Mouse (Mus musculus): ENCODE measurements around the gene Meaf6. TPM values are rescaled to one million over a fixed set of nuclear protein-coding genes. Genes with fewer than 3 reads are reported as not detected.
A peak's percentile ranks its signal among the peaks of the same experiment; 100 is the strongest.

The Meaf6 gene
- polyA plus RNA-seq (2016; fragmentation: Nextera tagmentation; extraction: Ambion mirVana) = 118 and 130 TPM in 2 replicates

DNA sequence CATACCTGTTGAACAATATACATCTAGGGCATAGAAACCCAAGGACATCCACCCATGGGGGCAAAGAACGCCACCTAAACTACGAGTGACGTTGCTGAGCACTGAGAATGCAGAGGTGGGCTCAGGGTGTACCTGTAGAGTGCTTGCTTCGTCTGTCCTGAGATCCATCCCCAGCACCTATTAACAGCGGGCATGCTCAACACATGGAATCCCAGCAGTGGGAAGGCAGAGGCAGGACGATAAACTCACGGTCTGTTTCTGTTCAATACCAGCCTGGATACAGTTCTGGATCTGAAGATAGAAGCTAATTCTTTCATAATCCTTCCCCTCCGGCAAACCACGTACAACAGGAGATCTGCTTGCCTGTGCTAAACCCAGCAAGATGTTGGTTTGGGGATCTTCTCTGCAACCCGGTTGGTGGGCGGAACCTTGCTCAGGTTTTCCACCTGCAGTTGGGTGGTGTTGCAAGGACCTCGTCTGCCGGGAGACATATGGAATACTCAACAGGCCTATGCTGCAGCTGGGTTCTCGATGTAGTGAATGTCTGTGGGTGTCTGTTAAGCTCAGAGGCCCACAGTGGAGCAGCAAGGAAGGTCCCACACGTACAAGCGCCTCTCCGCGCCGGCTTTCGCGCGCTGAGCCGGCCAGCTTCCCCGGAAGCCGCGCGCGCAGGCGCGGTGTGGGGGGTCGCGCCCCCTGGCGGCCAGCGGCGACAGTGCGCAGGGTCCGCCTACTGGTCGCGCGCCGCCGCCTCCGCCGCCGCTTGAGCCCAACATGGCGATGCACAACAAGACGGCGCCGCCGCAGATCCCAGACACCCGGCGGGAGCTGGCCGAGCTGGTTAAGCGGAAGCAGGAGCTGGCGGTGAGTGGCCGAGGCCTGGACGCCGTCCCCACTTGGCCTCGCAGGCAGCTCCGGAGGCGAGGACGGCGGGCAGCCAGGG lies at the start of gene Meaf6:
Gene Meaf6 (plus strand): TSS at position 732 of the 943 bp plus-strand sequence.
- H3K4me3 ChIP-seq = peak within 1 kb of the TSS; percentile 72
- WGBS = 1% methylated on average over 61 of the region's 63 CpGs
- H3K4me1 ChIP-seq = peaks cover 21% of the 10 kb centered on the region
- no peaks in the 10 kb centered on the region for H3K27me3 ChIP-seq
- no peaks in the 10 kb centered on the region for H3K9me3 ChIP-seq (replicated peaks)
- ATAC-seq (ENCODE audit: low FRiP score) = peak; percentile 89
- peak within 1 kb of the TSS; percentile 83 for H3K4me2 ChIP-seq (replicated peaks)
- H3K36me3 ChIP-seq = peaks cover 28% of the 10 kb centered on the region
- H3K27ac ChIP-seq = peak within 1 kb of the TSS; percentile 98
- peak within 1 kb of the TSS; percentile 88 for H3K9ac ChIP-seq

- no peak for ATAC-seq (ENCODE audit: low FRiP score)
- Histone ChIP-seq H3K4me2 (replicated peaks) (no peak overlapping the region), H3K36me3 (peaks cover 90% of the 10 kb centered on the region), H3K27me3 (no peaks in the 10 kb centered on the region), H3K4me3 (no peak overlapping the region), H3K9ac (no peak overlapping the region), H3K4me1 (no peaks in the 10 kb centered on the region), H3K9me3 (replicated peaks) (no peaks in the 10 kb centered on the region), H3K27ac (no peak overlapping the region)
- WGBS = 90% methylated on average over 7 of the region's 7 CpGs
Measured at GRCm38 (mm10) chr4:125044454-125044853, 40.5 kb upstream of the Meaf6 start.

DNA sequence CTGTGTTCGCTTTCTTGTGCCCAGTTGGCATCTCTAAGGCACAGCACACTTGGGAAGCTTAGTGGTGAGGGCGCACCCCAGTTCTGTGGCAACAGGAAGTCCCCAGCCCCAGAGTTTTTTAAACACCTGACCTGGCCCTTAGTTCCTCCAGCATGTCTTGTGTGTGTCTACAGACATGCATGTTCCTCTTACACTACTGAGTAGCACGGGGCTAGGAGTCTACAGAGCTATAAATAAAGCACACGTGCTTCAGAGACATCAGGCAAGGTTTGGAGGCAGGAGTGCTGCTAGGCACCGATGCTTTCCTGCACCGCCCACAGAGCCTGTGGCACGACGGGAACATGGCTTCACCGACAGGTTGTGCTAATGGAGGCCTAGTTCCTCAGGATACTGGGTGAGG lies 29.5 kb upstream of the Meaf6 start:
- Histone ChIP-seq H3K36me3 (peaks cover 58% of the 10 kb centered on the region), H3K27me3 (no peaks in the 10 kb centered on the region)

GRCm38 (mm10) chr4:125056476-125056875 lies 28.5 kb upstream of the Meaf6 start:
- H3K9ac ChIP-seq = no peak overlapping the region
- H3K9me3 ChIP-seq (replicated peaks) = no peaks in the 10 kb centered on the region
- H3K4me2 ChIP-seq (replicated peaks) = no peak overlapping the region
- H3K4me3 ChIP-seq = no peak overlapping the region
- no peak overlapping the region for H3K27ac ChIP-seq
- H3K4me1 ChIP-seq = peaks cover 4% of the 10 kb centered on the region
- no peak for ATAC-seq (ENCODE audit: low FRiP score)
- peaks cover 50% of the 10 kb centered on the region for H3K36me3 ChIP-seq
- no peaks in the 10 kb centered on the region for H3K27me3 ChIP-seq
- 84% methylated on average over 4 of the region's 4 CpGs for WGBS

More for the DNA sequence above, 29.5 kb upstream of the Meaf6 start:
- Histone ChIP-seq H3K4me3 (no peak overlapping the region), H3K4me1 (peaks cover 4% of the 10 kb centered on the region), H3K9ac (no peak overlapping the region), H3K4me2 (replicated peaks) (no peak overlapping the region), H3K9me3 (replicated peaks) (no peaks in the 10 kb centered on the region), H3K27ac (no peak overlapping the region)
- WGBS = 96% methylated on average over 9 of the region's 9 CpGs
- no peak for ATAC-seq (ENCODE audit: low FRiP score)

DNA sequence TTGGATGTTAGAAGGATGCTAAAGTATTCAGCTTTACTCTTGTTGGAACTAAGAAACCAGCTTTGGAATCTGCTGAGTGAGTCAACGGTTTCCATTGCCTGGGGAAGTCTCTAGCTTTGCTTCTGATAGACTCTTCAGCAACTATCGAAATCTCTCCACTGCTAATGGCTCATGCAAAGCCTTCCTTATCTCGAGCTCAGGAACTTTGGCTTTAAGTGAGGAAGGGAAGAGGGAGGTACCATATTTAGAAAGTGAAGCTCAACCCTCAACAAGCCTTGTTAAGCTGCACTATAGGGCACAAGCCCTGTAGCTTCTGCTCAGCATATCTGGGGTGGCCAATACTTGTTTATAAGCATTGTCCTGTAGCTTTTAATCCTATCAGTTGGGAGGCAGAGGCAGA lies 27.7 kb upstream of the Meaf6 start:
- ATAC-seq (ENCODE audit: low FRiP score) = no peak
- Histone ChIP-seq H3K27me3 (no peaks in the 10 kb centered on the region), H3K4me3 (no peak overlapping the region), H3K9me3 (replicated peaks) (no peaks in the 10 kb centered on the region), H3K4me1 (peaks cover 4% of the 10 kb centered on the region), H3K36me3 (peaks cover 42% of the 10 kb centered on the region), H3K27ac (no peak overlapping the region), H3K9ac (no peak overlapping the region), H3K4me2 (replicated peaks) (no peak overlapping the region)
- WGBS = 64% methylated on average over 3 of the region's 3 CpGs

DNA sequence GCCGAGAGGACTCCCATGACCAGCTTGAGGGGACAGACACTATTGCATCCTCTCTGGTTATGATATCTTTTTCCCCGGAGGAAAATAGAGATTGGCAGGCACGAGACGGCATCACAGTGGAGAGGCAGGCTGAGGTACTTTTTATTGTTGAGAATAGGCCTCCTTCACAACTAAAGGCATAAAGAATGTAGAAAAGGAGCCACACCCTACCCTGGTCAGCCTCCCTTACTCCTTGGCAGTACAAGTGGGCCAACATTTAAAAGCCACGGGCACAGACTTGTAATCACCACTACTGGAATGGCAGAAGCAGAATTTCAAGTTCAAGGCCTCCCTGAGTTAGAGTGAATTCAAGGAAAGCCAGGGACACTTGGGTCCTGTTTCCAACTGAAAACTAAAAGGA lies 26.9 kb upstream of the Meaf6 start:
- H3K9ac ChIP-seq = no peak overlapping the region
- 63% methylated on average over 5 of the region's 5 CpGs for WGBS
- ATAC-seq (ENCODE audit: low FRiP score) = no peak
- no peaks in the 10 kb centered on the region for H3K9me3 ChIP-seq (replicated peaks)
- H3K27ac ChIP-seq = no peak overlapping the region
- H3K4me3 ChIP-seq = no peak overlapping the region
- peaks cover 4% of the 10 kb centered on the region for H3K4me1 ChIP-seq
- H3K36me3 ChIP-seq = peaks cover 35% of the 10 kb centered on the region
- H3K4me2 ChIP-seq (replicated peaks) = no peak overlapping the region
- no peaks in the 10 kb centered on the region for H3K27me3 ChIP-seq

DNA sequence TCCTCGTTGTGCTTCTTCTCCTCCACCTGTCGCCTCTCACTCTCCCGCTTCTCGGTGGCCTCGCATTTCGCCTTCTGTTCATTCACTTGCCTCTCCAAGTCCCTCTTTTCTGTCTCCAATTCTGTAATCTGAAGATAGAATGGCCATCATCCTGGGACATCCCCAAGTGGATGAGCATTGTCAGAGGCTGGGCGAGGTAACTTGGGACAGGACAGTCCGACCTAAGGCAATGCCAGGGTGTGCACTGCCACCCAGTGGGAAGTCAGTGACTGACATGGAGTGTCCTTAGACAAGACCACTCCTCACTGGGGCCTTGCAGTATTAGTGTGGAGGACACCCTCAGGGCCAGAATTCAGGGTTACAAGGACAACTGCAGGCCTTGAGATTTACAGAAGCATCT lies 25.9 kb upstream of the Meaf6 start:
- 0 out of 2 replicates have a peak overlapping the region, but pooled peaks have one; percentile 39 for H3K9ac ChIP-seq
- peak overlapping the region; percentile 45 for H3K4me2 ChIP-seq (replicated peaks)
- H3K9me3 ChIP-seq (replicated peaks) = no peaks in the 10 kb centered on the region
- no peak overlapping the region for H3K27ac ChIP-seq
- no peaks in the 10 kb centered on the region; the same call in 1 of the 2 replicates for H3K27me3 ChIP-seq
- 3% methylated on average over 8 of the region's 8 CpGs for WGBS
- H3K4me3 ChIP-seq = peak overlapping the region; percentile 15
- H3K36me3 ChIP-seq = peaks cover 25% of the 10 kb centered on the region
- ATAC-seq (ENCODE audit: low FRiP score) = 0 out of 2 replicates have a peak, but pooled peaks have one; percentile 60
- H3K4me1 ChIP-seq = peaks cover 4% of the 10 kb centered on the region

DNA sequence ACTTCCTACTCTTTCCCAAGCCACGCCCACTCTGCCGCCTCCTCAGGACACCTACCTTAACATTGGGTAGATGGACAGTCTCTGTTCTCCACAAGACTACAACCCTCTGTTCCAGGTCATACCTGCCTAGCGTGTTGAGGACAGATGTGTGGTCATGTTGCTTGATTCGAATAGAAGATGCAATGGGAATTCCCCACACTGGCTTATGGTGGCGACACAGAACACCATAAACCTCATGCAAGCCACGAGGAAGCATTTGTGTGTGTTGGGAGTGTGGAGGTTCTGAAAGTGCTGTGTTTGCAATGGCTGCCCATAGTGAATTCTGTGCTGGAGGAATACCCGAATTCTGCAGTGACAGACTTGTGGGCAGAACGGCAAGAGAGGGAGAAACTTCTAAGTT lies 21.1 kb upstream of the Meaf6 start:
- Histone ChIP-seq H3K4me1 (peaks cover 17% of the 10 kb centered on the region), H3K9ac (no peak overlapping the region), H3K4me3 (no peak overlapping the region), H3K27me3 (peaks cover 8% of the 10 kb centered on the region), H3K4me2 (replicated peaks) (no peak overlapping the region), H3K9me3 (replicated peaks) (no peaks in the 10 kb centered on the region), H3K27ac (no peak overlapping the region), H3K36me3 (peaks cover under 1% of the 10 kb centered on the region; the same call in 1 of the 2 replicates)
- ATAC-seq (ENCODE audit: low FRiP score) = no peak
- WGBS = 82% methylated on average over 8 of the region's 8 CpGs

DNA sequence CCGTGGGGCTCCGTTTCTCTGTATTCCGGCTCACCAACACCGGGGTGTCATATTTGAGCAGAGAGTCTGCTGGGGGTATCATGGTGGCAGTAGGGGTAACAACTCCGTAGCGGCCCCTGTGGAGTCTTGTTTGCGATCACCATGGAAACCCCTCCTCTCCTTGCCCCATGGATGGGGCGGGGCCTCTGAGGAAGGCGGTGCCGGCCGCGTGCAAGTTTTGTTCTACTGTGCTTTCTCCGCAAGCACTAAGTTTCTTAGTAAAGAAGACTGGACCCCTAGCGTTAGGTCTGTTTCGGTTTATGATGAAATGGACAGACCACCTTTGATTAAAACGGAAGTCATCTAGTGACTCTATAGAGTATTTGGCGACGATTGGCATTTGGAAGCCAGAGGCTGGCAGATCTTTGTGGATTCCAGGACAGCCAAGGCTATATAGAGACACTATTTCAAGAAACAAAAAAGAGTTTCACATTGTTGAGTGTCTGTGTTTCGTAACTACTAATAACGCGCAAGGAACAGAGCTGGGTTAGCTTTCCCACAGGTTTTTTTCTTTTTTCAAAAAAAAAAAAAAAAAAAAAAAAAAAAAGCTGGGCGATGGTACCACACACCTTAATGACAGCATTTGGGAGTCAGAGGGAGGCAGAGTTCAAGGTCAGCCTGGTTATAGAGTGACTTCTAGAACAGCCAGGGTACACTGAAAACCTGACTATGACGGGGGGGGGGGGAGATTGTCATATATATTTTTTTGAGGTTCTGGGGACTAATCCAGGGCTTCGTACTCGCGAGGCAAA lies 19.2 kb upstream of the Meaf6 start, which contains the start of gene Dnali1:
Gene Dnali1 (minus strand): TSS at position 187 of the 791 bp plus-strand sequence.
- H3K4me1 ChIP-seq = peaks cover 16% of the 10 kb centered on the region
- peaks cover 8% of the 10 kb centered on the region for H3K27me3 ChIP-seq
- 3% methylated on average over 26 of the region's 26 CpGs for WGBS
- H3K9ac ChIP-seq = peak within 1 kb of the TSS; percentile 96
- H3K36me3 ChIP-seq = peaks cover 17% of the 10 kb centered on the region
- H3K4me2 ChIP-seq (replicated peaks) = peak within 1 kb of the TSS; percentile 86
- peak within 1 kb of the TSS; percentile 67; the same call in 1 of the 2 replicates for H3K27ac ChIP-seq
- peak within 1 kb of the TSS; percentile 99 for H3K4me3 ChIP-seq
- ATAC-seq (ENCODE audit: low FRiP score) = peak; percentile 58
- H3K9me3 ChIP-seq (replicated peaks) = no peaks in the 10 kb centered on the region

- ATAC-seq (ENCODE audit: low FRiP score) = peak; percentile 88
- 1% methylated on average over 71 of the region's 78 CpGs for WGBS
Measured at GRCm38 (mm10) chr4:125066490-125067370, 18.2 kb upstream of the Meaf6 start, which contains the start of gene Snip1. Gene Snip1 (plus strand): TSS chr4:125066672.

DNA sequence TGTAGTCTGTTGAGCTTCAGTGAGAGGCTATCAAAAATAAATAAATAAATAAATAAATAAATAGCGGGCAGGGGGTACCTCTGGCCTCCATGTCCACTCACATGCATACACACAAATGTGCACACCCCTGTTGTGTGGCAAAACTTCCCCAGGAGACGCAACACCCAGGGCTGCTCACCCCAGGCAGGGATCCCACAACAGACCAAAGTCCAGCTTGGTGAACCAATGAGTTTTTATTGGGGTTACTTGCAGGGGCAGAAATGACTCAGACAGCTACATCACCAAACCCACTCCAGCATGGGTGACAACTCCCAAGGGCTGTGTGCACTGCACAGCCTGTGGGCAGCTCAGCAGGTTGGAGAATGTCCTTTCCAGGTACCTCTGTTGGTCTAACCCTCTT lies 7.2 kb upstream of the Meaf6 start:
- Histone ChIP-seq H3K9ac (no peak overlapping the region), H3K27ac (no peak overlapping the region), H3K4me1 (no peaks in the 10 kb centered on the region), H3K4me2 (replicated peaks) (no peak overlapping the region), H3K36me3 (peaks cover 42% of the 10 kb centered on the region), H3K27me3 (no peaks in the 10 kb centered on the region), H3K4me3 (no peak overlapping the region), H3K9me3 (replicated peaks) (no peaks in the 10 kb centered on the region)
- WGBS = 90% methylated on average over 2 of the region's 2 CpGs
- ATAC-seq (ENCODE audit: low FRiP score) = no peak

More at GRCm38 (mm10) chr4:125066490-125067370, 18.2 kb upstream of the Meaf6 start, which contains the start of gene Snip1:
- Histone ChIP-seq H3K9me3 (replicated peaks) (no peaks in the 10 kb centered on the region), H3K27ac (peak within 1 kb of the TSS; percentile 67; the same call in 1 of the 2 replicates), H3K27me3 (peaks cover 8% of the 10 kb centered on the region), H3K36me3 (peaks cover 27% of the 10 kb centered on the region), H3K4me2 (replicated peaks) (peak within 1 kb of the TSS; percentile 86), H3K9ac (peak within 1 kb of the TSS; percentile 96), H3K4me3 (peak within 1 kb of the TSS; percentile 99), H3K4me1 (peaks cover 16% of the 10 kb centered on the region)

All from hindbrain, embryonic 12.5 days (tissue).